Mouse (Mus musculus) gastrocnemius, postnatal 25 days (tissue): ENCODE measurements around the gene Pmpca. TPM values are rescaled to one million over a fixed set of nuclear protein-coding genes. Genes with fewer than 3 reads are reported as not detected.

ENCODE experiments used
- DNase-seq: peaks from one replicate; pipeline ENCODE4 v3.0.0; 2022
- long read RNA-seq, 2 experiments: library from polyadenylated mRNA; stranded (forward); transcript quantifications; one replicate each; pipeline ENCODE4 v2.0.0; 2021
- total RNA-seq, 2 experiments: library from RNA; stranded (reverse); gene quantifications; 1 replicate in 1 of 2; 2 replicates in 1 of 2; pipeline ENCODE4 v1.2.3; 2021

Pmpca gene
- 100 to 1,000 TPM; 128 to 139 TPM for total RNA-seq
- long read RNA-seq, experiment 1, transcript Pmpca-201 (13 exons, 3,135 nt), result major isoform, 116 of 191 reads
- long read RNA-seq, experiment 1, partial matches to known transcripts, result 42 of 191 reads
- long read RNA-seq, experiment 1, other reads (novel, unspliced or antisense), result 32 of 191 reads
- long read RNA-seq, experiment 2, transcript Pmpca-201 (13 exons, 3,135 nt), result major isoform, 179 of 245 reads
- long read RNA-seq, experiment 2, partial matches to known transcripts, result 25 of 245 reads
- long read RNA-seq, experiment 2, other reads (novel, unspliced or antisense), result 37 of 245 reads

DNA sequence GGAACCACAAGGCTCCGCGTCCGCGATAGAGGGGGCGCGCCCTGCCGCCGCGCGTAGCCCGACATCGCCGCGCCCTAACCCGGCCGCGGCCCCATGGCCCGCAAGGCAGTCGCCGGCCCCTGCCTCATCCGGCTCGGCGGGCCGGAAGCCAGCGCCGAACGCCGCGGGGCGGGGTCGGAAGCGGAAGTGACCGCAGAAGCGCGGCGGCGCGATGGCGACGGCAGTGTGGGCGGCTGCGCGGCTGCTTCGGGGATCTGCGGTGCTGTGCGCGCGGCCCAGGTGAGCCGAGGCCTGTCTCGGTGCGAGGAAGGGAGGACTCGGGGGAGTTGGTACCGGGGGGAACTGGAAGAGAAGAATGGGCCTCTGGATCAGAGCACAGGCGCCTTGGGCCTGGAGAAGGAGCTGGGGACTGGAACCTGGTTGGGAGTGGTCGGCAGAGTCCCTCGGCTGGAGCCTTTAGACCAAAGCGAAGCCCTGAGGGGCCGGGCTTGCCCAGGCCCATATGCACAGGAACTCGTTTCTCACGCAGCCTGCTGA, at the start of gene Pmpca, which contains the start of gene Entr1:
Pmpca (plus strand) TSS at position 186 of the 537 bp plus-strand sequence.
Entr1 (minus strand) TSS at position 163 of the 537 bp plus-strand sequence.
- peak; percentile 85 for DNase-seq

DNA sequence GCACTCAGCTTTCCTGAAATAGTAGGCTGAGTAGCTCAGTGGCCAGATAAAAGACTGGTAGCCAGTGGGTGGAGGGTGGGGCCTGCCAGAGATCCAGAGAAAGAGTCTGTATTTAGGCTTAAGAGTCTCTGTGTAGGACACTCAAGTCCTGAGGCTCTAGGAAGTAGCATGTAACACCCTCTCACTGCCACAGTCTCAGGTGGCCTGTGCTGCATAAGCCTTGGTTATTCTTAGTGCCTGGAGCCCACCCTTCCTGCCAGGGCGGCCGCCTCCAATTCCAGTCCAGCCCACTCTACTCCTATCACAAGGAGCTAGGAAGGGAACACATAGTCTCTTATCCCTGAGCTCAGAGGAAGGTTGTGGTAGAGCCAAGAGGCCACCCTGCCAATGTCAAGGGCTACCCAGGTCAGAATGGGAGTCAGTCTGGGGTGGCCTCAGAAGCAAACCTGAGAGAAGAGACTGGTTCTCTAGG, 47.6 kb upstream of the Pmpca start:
- no peak for DNase-seq

DNA sequence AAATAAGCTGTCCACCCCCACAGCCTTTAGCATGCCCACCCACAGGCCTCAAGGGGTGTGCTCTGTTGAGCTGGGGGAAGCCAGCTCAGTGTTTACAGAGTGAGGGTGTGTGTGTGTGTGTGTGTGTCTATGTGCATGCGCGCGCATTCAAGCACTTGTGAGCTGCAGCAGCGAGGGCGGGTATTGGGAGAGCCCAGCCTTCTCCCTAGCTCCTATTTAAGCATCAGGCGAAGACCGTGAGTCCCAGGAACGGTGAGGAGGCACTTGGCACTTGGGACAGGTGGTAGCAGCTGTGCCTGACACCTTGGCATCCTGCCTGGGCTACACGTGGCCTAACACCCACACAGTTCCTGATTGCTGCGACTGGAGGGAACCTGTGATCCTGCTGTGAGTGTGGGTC, 47.1 kb upstream of the Pmpca start:
- DNase-seq, result no peak

DNA sequence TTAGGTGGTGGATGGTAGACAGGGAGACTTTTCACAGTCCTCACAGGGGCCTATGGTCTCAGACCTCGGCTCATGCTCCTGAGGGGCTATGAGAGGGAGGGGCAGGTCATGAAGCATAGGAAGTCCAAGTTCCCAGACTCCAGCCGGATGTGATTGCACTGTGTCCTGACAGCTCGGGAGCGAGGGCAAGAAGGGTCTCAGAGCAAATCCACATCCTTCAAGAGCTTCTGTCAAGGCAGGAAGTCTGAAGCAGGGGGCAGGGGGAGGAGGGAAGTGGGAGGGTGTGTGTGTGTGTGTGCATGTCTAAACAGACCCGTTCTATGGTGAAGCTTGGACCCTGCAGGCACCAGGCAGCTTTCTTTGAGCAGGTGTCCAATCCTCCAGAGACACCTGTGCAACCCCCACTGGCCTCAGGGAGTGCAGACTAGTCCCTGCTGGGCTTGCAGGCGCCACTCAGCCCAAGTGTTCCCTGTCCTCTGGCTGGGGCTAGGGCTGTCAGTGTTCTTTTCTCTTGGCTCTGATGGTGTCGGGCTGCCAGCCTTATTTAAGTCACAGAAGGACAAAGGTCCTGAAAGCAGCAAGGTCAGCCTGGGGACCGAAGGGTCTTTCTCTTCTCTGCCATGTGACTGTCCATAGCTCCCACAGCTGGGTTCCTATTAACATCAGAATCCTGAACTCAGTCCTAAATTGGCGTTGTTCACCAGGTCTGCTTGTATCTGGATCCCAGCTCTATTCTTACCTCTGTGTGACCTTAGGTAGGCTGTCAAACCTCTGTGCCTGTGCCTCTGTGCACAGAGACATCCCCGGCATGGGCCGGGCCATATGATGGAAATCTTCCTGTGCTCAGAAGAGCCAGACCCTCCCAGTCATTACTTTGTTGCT, 46.3 kb upstream of the Pmpca start:
- no peak for DNase-seq

DNA sequence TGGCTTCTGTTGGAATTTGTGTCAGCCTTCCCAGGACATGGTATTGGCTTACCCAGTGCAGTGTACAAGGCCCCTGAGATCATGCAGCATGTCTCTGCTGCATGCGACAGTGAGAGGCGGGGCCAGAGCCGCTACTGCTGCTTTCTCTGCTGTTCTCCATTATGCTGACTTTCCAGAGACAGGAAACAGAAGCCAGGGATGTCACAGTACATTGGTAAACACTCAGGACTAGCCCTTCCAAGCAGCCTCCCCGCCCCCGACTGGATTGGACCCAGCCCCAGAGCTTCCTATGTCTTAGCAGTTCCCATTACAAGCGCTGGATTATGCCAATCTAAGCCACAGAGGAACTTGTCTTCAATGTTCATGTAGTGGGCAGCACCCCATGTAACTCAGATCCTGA, 40.9 kb upstream of the Pmpca start:
- DNase-seq, result no peak

DNA sequence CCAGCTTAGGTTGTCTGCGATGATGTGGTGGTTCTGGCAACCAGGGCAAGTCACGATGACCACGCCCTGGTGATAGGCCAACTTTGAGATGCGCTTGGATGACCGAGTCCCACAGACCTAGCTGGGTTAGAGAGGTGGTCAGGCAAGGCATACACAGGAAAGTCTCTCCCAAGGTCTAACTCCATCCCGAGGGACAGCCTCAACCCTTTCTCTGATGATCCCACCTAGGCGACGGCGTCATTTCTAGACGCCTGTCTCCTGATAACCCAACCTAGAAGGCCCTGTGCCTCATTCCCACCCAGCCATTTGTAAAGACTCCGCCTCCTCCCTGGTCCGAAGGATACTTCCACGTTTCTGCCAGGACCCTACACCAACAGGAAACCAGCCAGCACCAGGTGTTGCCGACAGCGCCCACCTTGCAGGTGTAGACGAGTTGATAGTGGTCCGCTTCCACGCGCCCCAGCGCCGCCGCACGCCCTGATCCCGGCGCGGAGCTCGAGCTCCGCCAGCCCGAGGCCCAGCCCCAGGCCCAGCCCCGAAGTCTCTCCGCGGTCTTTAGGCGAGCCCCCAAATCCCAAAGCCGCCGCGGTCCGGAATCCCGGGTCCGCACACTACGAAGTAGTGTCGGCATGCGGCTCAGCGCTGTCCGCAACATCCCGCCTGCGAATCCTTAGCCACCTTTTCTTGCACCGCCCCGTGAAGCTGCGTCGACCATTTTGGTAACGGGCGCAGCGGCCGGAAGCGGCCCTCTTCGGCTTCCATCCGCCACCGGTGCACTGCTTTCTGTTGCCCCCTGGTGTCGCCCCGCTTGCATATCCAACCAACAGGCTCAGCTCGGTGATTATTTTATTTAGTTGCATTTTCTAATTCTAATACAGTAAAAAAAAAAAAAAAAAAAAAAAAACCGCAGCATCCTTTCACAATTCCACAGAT, 37.5 kb upstream of the Pmpca start, which contains the start of gene Dnlz:
Dnlz (minus strand) TSS at position 753 of the 933 bp plus-strand sequence.
- peak; percentile 91 for DNase-seq

DNA sequence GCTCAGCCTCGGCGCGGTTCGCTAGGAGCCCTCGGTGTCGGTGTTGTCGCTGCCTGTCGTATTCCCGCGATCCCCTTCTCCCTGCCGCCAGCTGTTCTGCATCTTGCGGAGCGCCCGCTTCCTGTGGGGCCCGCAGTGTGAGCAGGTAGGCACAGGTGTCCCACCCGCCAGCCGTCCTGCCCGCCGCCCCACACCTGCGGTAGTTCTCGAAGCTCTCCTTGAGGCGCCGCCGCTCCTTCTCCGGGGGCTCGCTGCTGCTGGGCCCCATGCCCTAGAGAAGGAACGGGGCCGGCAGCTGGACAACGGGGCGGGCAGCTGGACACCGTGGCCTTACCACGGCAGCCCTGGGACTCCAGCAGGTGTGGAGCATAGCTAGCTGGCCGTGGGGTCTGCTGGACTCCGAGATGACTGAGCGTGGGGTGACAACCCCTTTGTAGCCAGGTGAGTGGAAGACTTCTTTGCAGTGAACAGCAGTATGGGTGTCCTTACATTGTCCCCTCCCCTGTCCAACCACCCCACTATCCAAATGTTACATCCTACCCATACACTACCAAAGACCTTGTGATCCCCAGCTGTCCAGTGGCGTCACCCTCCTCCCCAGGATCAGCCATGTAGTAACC, 36.7 kb upstream of the Pmpca start:
- peak; percentile 45 for DNase-seq

DNA sequence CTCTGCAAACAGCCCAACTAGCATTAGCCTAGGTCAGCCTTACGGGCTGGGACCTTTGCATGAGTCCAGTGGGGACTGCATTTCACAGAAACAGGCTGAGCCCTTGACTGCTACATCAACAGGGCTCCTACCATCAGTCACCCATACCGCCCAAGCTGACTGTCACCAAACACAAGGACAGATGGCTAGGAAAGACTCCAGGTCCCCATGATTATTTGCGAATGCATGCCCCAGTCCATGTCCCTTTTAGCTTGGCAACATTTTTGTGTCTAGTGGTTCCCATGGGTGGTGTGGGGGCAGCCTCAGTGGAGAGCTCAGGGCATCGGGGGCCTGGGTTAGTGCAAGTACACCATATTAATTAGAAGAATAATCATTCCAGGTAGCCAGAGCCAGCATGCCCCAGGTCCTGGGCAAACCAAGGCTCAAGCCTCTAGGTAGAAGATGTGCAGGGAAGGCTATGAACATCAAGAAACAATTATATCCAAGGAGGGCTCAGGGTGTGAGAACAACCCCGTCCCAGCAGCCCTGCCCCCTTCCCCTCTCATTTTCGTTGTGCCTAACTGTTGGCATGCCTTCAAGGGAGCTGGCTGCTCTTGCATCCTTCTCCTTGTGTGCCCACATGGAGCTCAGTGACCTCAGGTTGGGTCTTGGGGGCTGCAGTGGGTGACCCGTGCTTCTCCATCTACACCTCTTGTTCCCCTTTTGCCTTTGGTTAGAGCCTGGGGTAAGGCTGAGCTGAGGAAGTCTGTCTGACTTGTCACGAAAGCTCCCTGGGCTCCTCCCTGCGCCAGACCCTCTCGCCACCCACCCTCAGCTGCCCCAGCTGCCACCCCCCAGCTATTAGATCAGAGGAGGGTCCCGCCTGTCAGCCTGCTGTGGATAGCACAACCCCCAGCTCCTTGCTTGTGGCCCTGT, 35.8 kb upstream of the Pmpca start:
- DNase-seq, result no peak

DNA sequence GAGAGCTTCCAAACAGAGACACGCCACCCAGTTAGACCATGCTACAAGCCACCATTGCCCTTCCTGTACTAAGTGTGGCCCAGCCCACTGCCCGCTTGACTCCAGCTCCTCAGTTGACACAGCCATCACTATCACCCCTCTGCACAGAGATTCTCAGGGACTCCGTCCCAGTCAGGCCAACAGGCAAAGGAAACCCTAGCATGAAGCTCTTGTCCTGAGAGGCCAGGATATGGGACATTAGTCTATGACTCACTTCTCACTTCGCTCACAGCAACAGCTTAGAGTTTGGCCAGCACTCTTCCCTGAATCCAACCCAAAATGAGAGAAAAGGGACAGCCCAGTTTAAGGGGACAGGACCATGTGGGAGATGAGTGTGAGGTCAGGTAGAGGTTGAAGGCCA, 34.7 kb upstream of the Pmpca start:
- DNase-seq, result no peak

DNA sequence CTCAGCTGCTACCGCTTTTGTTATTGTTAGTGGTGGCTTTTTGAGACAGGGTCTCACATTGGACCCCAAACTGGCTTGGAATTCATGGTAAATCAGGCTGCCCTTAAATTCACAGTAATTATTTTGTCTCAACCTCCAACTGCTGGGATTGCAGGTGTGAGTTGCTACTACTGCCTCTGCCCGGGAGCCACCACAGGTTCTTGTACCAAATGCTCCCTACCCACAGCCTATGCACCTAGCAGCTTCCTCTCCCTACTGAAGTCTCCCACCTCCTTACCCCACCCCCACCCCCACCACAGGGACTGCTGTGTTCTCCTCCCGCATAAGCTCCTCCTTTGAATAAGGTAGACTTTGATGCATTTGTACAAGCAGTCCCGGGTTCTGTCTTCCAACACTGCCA, 32.9 kb upstream of the Pmpca start:
- DNase-seq, result no peak

DNA sequence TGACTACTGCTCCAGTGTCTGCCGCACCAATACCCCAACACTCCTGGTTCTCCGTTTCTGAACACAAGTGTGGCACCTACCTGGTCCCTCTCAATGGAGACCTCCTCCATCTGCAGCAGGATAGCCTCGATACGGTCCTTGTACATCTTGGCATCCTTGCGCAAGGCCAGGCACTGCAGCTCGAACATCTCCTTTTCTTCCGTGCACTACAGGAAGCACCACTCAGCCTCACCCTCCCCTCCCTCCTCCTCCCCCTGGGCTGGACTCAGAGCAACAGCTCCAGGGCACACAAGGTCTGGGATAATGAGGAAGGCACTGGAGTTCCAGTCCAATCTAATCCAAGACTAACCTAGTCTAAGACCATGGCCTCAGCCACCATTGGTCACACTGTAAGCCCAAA, 32.5 kb upstream of the Pmpca start:
- no peak for DNase-seq

DNA sequence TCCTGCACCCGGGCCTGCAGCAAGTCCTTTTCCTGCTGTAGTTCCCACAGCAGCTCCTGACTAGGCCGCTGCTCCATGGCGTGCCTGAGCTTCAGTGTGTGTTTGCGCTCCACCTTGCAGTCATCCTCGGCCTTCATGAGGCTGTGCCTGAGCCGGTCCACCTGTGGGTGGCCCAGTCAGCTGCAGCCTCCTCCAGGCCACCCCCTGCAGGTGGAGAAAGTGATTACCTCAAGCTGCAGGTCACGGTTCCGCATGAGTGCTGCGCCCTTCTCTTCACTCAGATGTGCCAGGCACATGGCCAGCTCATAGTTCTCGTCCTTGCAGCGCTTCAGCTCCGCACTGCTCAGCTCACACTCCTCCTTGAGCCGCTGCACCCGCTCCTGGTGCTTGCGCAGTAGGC, 31.7 kb upstream of the Pmpca start:
- DNase-seq, result no peak

DNA sequence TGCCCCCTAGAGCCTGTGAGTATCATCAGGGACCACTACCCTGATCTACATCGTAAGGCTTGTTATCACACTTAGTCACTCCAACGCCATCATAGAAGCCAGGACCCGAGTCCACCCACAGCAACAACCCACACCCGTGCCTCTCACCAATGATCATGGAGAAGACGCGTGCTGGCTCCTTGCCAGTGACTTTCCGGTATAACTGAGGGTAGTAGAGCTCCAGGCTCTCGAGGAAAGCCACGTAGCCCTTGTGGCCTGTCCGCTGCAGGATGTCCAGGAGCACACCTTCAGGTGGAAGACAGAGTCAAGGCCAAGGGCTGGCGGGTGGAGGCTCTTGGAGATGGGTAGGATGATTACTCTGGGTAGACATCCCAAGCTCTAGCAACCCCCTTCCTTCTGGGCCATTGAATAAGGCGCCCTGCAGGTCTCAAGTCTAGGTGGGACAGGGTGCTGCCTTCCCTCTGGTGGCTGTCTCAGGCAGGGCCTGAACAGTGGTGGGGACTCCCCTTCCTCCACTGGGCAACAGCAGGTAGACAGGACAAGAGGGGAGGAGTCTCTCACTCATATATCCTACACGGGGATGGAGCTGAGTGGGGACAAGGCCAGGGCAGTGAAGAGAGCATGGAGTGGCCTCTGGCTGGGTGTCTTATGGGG, 30.3 kb upstream of the Pmpca start:
- DNase-seq, result no peak

DNA sequence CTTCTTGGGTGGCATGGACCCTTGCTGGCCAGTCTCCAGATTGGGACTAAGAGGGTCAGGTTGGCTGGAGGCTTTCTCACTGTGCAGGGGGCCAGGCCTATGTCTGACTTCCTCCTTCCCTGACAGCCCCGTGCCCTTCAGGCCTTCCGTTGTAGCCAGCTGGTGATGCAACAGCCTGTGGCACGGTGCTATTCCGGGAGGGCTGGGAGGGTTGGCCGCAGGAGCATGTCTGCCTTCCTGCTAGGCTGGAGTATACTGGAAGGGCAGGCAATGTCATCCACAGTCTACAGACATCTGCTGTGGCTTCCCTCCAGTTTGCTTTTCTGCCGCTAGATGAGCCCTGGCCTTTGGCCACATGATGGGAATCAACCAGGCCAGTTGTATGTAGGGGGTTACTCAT, 29.2 kb upstream of the Pmpca start:
- peak; percentile 57 for DNase-seq

DNA sequence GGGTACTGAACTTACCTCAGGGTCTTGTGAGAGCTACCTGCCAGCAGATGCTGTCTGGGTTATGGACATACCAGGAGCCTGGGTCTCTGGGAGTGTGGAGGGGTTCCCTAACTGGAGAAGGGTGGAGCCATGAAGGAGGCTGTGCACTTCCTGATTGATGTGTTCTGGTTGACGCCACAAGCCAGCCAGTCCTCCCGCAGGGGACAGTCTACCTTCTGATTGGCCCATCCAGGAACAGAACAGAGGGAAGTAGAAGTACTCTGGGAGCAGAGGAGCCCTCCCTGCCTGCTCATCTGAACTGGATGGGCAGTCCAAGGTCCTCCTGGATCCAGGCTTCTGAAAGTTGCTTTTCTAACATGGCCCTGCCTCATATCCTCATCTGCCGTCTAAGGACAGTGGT, 28.4 kb upstream of the Pmpca start, which contains the start of gene Card9:
Card9 (minus strand) TSS at position 147 of the 400 bp plus-strand sequence.
- no peak for DNase-seq

DNA sequence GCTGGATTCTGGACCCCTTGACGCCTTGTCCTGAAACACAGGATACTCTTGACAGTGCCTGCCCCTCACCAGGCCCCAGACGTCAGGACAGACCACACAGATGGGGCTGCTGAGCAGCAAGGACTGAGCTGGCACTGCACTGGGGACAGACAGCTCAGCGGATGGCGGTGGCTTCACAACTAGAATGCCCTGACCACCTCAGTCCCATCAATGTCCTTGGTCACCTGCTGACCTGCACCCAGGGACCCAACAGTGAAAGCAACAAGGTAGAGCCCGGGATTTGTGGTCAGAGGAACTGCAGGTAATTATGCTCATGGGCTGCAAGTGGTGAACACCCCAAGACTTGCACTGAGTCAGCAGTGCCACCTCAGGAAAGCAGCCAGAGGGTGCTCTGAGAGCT, 26.1 kb upstream of the Pmpca start:
- no peak for DNase-seq

DNA sequence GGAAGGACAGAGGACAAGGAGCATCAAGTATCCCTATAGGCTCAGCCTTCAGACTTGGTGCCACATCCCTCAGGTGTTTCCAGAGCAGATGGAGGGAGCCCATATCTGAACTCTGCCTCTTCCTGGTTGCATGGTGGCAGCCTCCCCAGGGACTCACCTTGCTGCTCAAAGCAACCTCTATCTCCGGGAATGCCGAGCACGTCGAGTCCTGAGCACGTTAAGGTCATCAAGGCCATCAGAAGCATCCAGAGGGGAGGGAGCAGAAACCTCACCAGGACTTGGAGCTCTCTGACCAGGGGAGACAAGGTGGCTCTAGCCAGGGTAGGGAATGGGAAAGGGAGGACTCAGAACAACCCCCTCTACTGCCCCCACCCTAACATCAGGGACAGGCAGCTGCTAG, 25.7 kb upstream of the Pmpca start:
- DNase-seq, result no peak

DNA sequence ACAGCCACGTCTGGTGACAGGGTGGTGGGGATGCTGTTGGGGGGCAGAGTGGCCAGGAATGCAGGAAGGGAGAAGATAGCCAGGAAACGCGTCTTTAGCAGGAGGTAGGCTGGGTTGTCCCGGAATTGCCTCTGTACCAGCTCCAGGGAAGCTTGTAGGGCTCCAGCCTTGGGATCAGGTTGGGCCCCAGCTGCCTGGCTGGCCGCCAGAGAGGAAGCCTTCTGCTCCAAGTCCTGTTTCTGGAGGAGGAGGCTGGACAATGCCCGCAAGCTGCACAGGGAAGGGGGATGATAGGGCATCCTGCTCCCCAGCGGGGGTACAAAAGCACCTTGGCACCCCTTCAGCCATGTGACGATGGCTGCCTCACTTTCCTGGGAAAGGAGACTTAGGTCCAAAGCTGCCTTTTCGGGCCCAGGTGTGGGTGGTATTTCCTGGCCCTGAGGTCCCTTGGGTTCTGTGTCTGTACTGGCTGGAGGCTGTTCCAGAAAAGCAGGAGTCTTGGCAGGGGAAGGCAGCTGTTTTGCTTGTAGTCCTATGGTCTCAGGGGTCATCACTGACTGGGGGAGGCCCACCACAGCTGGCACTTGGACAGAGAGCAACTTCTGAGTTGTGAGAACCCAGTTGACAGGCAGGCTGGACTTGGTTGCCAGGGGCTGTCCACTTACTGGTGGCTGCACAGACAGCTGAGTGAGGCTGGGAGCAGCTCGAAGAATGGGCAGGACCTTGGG, 24.2 kb upstream of the Pmpca start:
- peak; percentile 81 for DNase-seq

DNA sequence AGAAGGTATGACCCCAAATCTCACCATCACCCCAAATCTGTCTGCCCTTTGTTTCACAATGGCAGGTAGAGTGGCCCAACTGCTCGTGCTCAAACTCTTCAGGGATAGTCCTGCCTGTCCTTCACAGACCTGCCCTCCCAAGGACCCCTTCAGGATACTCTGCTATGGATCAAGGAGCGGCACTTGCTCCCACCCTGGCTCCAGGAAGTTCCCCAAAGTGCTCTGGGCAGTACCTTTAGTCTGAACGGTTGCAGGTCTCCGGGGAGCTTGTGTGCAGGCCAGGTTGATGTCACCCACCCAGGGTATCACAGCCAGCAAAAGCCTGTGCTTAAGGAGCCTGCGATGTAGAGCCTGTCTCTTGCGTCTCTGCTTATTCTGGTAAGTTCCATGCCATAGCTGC, 21.2 kb upstream of the Pmpca start:
- no peak for DNase-seq
